Mouse (Mus musculus) left cerebral cortex, postnatal 14 days (tissue): ENCODE data around the gene Oxld1. TPM values are rescaled to one million over a fixed set of nuclear protein-coding genes. Genes with fewer than 3 reads are reported as not detected.

Source experiments
- DNase-seq, 2 experiments: peaks; one replicate each; pipeline ENCODE4 v3.0.0; 2021 to 2022; ENCODE audit warnings: low spot score in 2 of 2, mixed read lengths in 1 of 2
- intact Hi-C: fragments of 180-260 bp; cut with DNase I; formaldehyde crosslinking; loops from one replicate; pipeline ENCODE4 v1.15.1; 2025
- total RNA-seq, 2 experiments: library from RNA; stranded (reverse); gene quantifications; 2 replicates each; pipeline ENCODE4 v1.2.3; 2021

The Oxld1 gene
- total RNA-seq, 2 experiments from 2014 or later: 13.0 to 14.7 TPM

GRCm38 (mm10) chr11:120485251-120485650, 27.4 kb upstream of the Oxld1 start:
- intact Hi-C loops: no loop called here
- no peak for DNase-seq

- peak; percentile 90 for DNase-seq
- intact Hi-C loops: no loop called here
Observed at GRCm38 (mm10) chr11:120484265-120484981, 26.6 kb upstream of the Oxld1 start, which contains the start of gene Mrpl12. Gene Mrpl12, plus strand, starts transcription at chr11:120484613.

GRCm38 (mm10) chr11:120483448-120483934, 25.6 kb upstream of the Oxld1 start:
- intact Hi-C loops: no loop called here

GRCm38 (mm10) chr11:120472052-120472451, 14.2 kb upstream of the Oxld1 start:
- DNase-seq: no peak
- intact Hi-C loops: no loop called here

More at GRCm38 (mm10) chr11:120483448-120483934, 25.6 kb upstream of the Oxld1 start:
- no peak for DNase-seq

- no peak for DNase-seq
- intact Hi-C loops: no loop called here
Observed at GRCm38 (mm10) chr11:120467736-120468092, 9.8 kb upstream of the Oxld1 start.

GRCm38 (mm10) chr11:120467051-120467735, 9.3 kb upstream of the Oxld1 start, which contains the start of gene Arl16:
Gene Arl16, minus strand, starts transcription at chr11:120467607.
- peak; percentile 96 to 97 for DNase-seq
- intact Hi-C loops: no loop called here

- no peak for DNase-seq
- intact Hi-C loops: no loop called here
Observed at GRCm38 (mm10) chr11:120465521-120465920, 7.7 kb upstream of the Oxld1 start.

- DNase-seq: no peak
- intact Hi-C loops: no loop called here
Observed at GRCm38 (mm10) chr11:120464365-120464764, 6.5 kb upstream of the Oxld1 start.

- no peak for DNase-seq
- intact Hi-C loops: no loop called here
Observed at GRCm38 (mm10) chr11:120463536-120463935, 5.7 kb upstream of the Oxld1 start.

GRCm38 (mm10) chr11:120458847-120459597, 1.2 kb upstream of the Oxld1 start:
- DNase-seq: no peak
- intact Hi-C loops: no loop called here

GRCm38 (mm10) chr11:120457370-120457769, 498 bp downstream of the Oxld1 start:
- intact Hi-C loops: no loop called here
- no peak for DNase-seq

GRCm38 (mm10) chr11:120455413-120455812, 2.5 kb downstream of the Oxld1 start:
- intact Hi-C loops: no loop called here
- no peak for DNase-seq

GRCm38 (mm10) chr11:120454965-120455364, 2.9 kb downstream of the Oxld1 start:
- no peak for DNase-seq
- intact Hi-C loops: no loop called here

GRCm38 (mm10) chr11:120453306-120453705, 4.6 kb downstream of the Oxld1 start, which contains the start of gene Pde6g:
Gene Pde6g, minus strand, starts transcription at chr11:120453500.
- no peak for DNase-seq
- intact Hi-C loops: no loop called here

- intact Hi-C loops: no loop called here
- DNase-seq: no peak
Observed at GRCm38 (mm10) chr11:120452246-120452645, 5.6 kb downstream of the Oxld1 start.

GRCm38 (mm10) chr11:120447179-120447578, 10.7 kb downstream of the Oxld1 start:
- intact Hi-C loops: no loop called here
- DNase-seq: no peak

GRCm38 (mm10) chr11:120445475-120445874, 12.4 kb downstream of the Oxld1 start:
- no peak for DNase-seq
- intact Hi-C loops: no loop called here

GRCm38 (mm10) chr11:120444106-120444505, 13.8 kb downstream of the Oxld1 start:
- no peak for DNase-seq
- intact Hi-C loops: no loop called here

- intact Hi-C loops: no loop called here
Observed at GRCm38 (mm10) chr11:120442765-120443280, 15.0 kb downstream of the Oxld1 start.

GRCm38 (mm10) chr11:120442344-120442743, 15.5 kb downstream of the Oxld1 start, which contains the start of gene Tspan10:
Gene Tspan10, plus strand, starts transcription at chr11:120442644.
- no peak for DNase-seq
- intact Hi-C loops: no loop called here

More at GRCm38 (mm10) chr11:120442765-120443280, 15.0 kb downstream of the Oxld1 start:
- DNase-seq: no peak
